Mouse (Mus musculus) liver, embryonic 16.5 days (tissue): Measurements from ENCODE around the gene Xrn1. TPM values are rescaled to one million over a fixed set of nuclear protein-coding genes. Genes with fewer than 3 reads are reported as not detected.

Source experiments
- ATAC-seq: fragments of 200-750 bp; cut with Nextera tagmentation; 2 replicates; pipeline ENCODE4 v1.8.0; 2017; ENCODE audit warnings: low read depth, mild to moderate bottlenecking, moderate number of reproducible peaks, moderate library complexity
- H3K27ac ChIP-seq: fragments of 300-500 bp; sonication (generic); 2 replicates; pipeline ENCODE4 v1.5.1; 2014; ENCODE audit warnings: mild to moderate bottlenecking, low read length
- H3K27me3 ChIP-seq: fragments of 300-500 bp; sonication (generic); 2 replicates; pipeline ENCODE4 v1.6.1; 2014; ENCODE audit warnings: low read depth, low read length, mixed read lengths; ENCODE audit not compliant: control insufficient read depth, insufficient read depth
- H3K36me3 ChIP-seq: fragments of 300-500 bp; sonication (generic); 2 replicates; pipeline ENCODE4 v1.6.1; 2014; ENCODE audit warnings: mild to moderate bottlenecking; ENCODE audit not compliant: control insufficient read depth, insufficient read depth
- H3K4me1 ChIP-seq: fragments of 300-500 bp; sonication (generic); 2 replicates; pipeline ENCODE4 v1.6.1; 2014; ENCODE audit warnings: low read depth, low read length, mixed read lengths; ENCODE audit not compliant: control insufficient read depth
- H3K4me2 ChIP-seq: fragments of 300-500 bp; sonication (generic); 2 replicates; pipeline ENCODE4 v1.6.1; 2014; ENCODE audit warnings: low read depth, low read length, mixed read lengths
- H3K4me3 ChIP-seq: fragments of 300-500 bp; sonication (generic); 2 replicates; pipeline ENCODE4 v1.5.1; 2014; ENCODE audit warnings: low read depth, mild to moderate bottlenecking, low read length
- H3K9ac ChIP-seq: fragments of 300-500 bp; sonication (generic); 2 replicates; pipeline ENCODE4 v1.6.1; 2014; ENCODE audit warnings: low read depth, low read length
- H3K9me3 ChIP-seq: fragments of 300-500 bp; sonication (generic); replicated peaks from 2 replicates; pipeline ENCODE4 v1.6.1; 2016; ENCODE audit warnings: low read length; ENCODE audit not compliant: control insufficient read depth
- WGBS: fragments of 180-500 bp; shearing (Covaris S2); extraction: QIAGEN DNeasy Blood & Tissue Kit; methylation state at CpG from one replicate; pipeline ENCODE4 v1.1.7; 2014; ENCODE audit not compliant: insufficient replicate concordance; 5-methylcytosine and 5-hydroxymethylcytosine counted together
- polyA plus RNA-seq: library from polyadenylated mRNA; unstranded; fragments of >200 nt; fragmentation: Nextera tagmentation; extraction: Ambion mirVana; gene quantifications from 2 replicates; pipeline ENCODE4 v1.2.1, GENCODE M21; 2015

The Xrn1 gene
- polyA plus RNA-seq, 1 experiment from 2014 or later: 6.1 TPM

DNA sequence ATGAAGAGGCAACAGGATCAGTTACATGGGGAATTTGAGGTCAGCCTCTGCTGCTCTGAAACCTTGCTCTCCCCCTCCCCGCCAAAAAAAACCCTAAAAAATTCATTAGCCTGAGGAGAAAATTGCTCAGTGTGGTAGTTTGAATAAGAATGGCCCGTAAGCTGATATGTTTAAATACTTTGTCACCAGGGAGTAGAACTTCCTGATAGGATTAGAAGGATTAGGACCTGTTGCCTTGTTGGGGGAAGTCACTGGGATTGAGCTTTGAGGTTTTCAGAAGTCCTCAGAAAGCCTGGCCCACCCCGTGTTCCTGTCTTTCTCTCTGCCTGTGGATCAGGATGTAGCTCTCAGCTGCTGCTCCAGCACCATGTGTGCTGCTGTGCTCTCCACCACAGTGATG lies 73.4 kb downstream of the Xrn1 start:
- Histone ChIP-seq H3K36me3 (peaks cover 21% of the 10 kb centered on the region), H3K27me3 (no peaks in the 10 kb centered on the region), H3K4me3 (no peak overlapping the region), H3K4me2 (no peak overlapping the region), H3K4me1 (no peaks in the 10 kb centered on the region), H3K27ac (no peak overlapping the region), H3K9me3 (no peaks in the 10 kb centered on the region), H3K9ac (no peak overlapping the region)
- 73% methylated on average over 3 of the region's 3 CpGs for WGBS
- no peak for ATAC-seq

DNA sequence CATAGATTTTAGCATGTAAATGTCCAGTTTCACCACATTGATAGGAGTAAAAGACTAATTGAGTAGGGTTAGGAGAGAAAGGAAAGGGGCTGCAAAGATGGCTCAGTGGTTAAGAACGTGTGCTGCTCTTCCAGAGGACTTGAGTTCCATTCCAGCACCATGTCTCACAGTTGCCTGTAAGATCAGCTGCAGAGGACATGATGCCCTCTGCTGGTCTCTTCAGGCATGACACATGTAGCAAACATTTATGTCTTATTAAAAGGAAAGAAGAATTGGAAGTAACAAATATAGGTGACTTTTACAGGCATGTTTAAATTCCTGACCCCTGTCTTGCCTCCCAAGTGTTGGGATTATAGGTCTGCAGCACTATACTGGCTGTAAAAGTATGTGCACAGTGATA lies 74.3 kb downstream of the Xrn1 start:
- Histone ChIP-seq H3K4me3 (no peak overlapping the region), H3K9me3 (no peaks in the 10 kb centered on the region), H3K27me3 (no peaks in the 10 kb centered on the region), H3K36me3 (peaks cover 23% of the 10 kb centered on the region), H3K4me2 (no peak overlapping the region), H3K9ac (no peak overlapping the region), H3K27ac (no peak overlapping the region), H3K4me1 (no peaks in the 10 kb centered on the region)
- no peak for ATAC-seq
- 35% methylated on average over 1 of the region's 1 CpGs for WGBS

DNA sequence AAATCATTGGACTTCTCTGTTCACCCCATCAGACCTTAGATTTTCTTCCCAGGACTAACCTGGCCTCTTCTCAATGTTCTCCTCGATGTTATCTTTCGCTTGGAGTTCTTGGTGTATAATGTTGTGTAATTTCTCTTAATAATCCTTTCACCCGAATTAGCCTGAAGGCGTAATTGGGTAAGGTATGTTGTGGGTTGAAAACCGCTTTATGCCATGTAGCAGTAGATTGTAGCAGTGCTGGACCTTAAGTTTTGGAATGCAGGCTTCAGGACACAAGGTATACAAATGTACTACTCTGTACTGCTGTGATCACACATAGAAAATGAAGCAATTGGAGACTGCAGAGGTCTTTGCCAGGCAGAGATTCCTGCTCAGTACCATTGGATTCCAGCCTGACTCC lies 75.3 kb downstream of the Xrn1 start:
- no peak overlapping the region for H3K4me2 ChIP-seq
- H3K27me3 ChIP-seq: no peaks in the 10 kb centered on the region
- H3K36me3 ChIP-seq: peaks cover 26% of the 10 kb centered on the region
- no peak overlapping the region for H3K9ac ChIP-seq
- ATAC-seq: no peak
- H3K9me3 ChIP-seq: no peaks in the 10 kb centered on the region
- 81% methylated on average over 5 of the region's 5 CpGs for WGBS
- no peak overlapping the region for H3K4me3 ChIP-seq
- no peak overlapping the region for H3K27ac ChIP-seq
- no peaks in the 10 kb centered on the region for H3K4me1 ChIP-seq

DNA sequence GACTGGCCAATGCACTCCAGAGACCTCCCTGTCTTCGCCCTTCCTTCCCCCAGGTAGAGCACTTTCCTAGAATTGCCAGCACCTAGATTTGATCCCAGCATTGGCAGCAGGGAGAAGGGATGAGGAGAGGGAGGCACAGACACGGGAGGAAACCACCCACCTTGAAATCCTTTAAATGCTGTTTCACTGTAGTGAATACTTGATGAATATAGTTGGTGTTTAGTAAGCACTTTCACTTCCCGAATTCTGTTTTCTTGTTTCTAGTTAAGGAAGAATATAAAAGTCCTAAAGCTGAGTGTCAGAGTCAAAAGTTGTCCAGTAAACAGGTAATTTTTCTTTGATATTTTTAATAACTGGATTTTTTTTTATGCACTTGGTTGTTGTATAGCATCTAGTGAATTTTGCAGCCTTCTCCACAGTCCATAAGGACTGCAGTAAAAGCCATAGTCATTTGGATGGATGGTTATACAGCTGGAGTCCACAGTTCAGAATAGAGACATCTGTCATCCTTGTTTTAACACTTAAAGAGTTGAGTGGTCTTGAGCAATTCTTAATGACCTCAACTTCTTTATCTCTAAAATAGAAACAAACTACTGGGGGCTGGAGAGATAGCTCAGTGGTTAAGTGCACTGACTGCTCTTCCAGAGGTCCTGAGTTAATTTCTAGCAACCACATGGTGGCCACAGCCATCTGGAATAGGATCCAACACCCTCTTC lies 81.0 kb downstream of the Xrn1 start:
- H3K9me3 ChIP-seq: no peaks in the 10 kb centered on the region
- H3K4me3 ChIP-seq: no peak overlapping the region
- H3K4me1 ChIP-seq: no peaks in the 10 kb centered on the region
- no peak overlapping the region for H3K4me2 ChIP-seq
- WGBS: 68% methylated on average over 3 of the region's 3 CpGs
- no peak overlapping the region for H3K9ac ChIP-seq
- H3K36me3 ChIP-seq: peaks cover 17% of the 10 kb centered on the region
- H3K27me3 ChIP-seq: no peaks in the 10 kb centered on the region
- no peak overlapping the region for H3K27ac ChIP-seq
- ATAC-seq: no peak

DNA sequence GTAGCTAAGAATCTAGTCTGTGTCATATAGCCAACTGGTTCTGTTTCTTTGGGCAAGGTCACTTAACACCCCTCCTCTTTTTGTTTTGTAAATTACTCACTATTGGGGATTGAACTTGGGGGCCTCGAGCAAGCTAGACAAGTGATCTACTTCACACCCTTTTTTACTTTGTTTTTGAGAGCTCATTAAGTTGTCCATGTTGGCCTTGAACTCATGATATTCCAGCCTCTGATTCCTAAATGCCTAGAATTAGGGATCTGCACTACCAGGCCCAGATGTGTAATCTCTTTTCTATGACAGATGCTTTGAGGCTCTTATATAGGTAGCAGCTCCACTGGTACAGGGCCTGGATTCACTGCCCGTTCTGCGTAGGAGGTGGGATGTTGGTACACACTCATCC lies 89.7 kb downstream of the Xrn1 start:
- H3K4me2 ChIP-seq: no peak overlapping the region
- WGBS: 83% methylated on average over 3 of the region's 3 CpGs
- H3K4me3 ChIP-seq: no peak overlapping the region
- no peaks in the 10 kb centered on the region for H3K27me3 ChIP-seq
- no peak for ATAC-seq
- no peak overlapping the region for H3K9ac ChIP-seq
- peaks cover 24% of the 10 kb centered on the region for H3K36me3 ChIP-seq
- no peak overlapping the region for H3K27ac ChIP-seq
- no peaks in the 10 kb centered on the region for H3K4me1 ChIP-seq
- H3K9me3 ChIP-seq: no peaks in the 10 kb centered on the region

DNA sequence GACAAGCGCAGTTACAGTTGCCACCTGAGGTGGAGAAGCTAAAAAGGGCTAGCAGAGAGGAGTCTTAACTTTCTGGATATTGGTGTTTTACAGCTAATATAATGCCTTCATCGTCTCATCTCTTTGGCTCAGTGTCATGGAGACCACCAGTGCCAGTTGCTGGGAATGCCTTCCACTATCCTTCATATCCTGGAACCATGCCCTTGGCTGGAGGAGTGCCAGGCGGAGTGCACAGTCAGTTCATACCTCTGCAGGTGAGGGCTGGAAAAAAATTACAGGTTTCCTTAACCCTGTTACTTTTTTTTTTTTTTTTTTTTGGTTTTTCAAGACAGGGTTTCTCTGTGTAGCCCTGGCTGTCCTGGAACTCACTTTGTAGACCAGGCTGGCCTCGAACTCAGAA lies 96.9 kb downstream of the Xrn1 start:
- Histone ChIP-seq H3K9ac (no peak overlapping the region), H3K9me3 (no peaks in the 10 kb centered on the region), H3K27ac (no peak overlapping the region), H3K36me3 (peaks cover 36% of the 10 kb centered on the region), H3K4me2 (no peak overlapping the region), H3K27me3 (no peaks in the 10 kb centered on the region), H3K4me1 (no peaks in the 10 kb centered on the region), H3K4me3 (no peak overlapping the region)
- ATAC-seq: no peak
- WGBS: 85% methylated on average over 3 of the region's 4 CpGs

DNA sequence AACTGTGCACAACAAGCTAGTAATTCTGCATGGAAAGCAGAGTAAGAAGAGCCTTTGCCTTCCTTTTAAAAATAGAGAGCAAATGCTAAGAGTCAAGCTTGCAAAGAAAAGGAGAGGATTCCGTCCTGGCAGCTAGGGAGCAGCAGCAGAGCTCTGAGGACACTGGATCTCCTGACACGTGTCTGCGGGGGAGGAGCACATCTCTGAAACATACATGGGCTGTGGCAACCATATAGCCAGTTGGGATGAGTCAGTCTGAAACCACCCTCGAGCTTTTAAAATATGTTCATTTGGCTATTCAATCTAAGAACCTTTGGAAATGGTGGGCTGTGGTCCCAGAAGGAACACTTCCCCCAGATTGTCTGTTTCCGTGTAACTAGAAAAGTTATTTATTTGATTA lies 100.3 kb downstream of the Xrn1 start:
- H3K4me2 ChIP-seq: no peak overlapping the region
- no peaks in the 10 kb centered on the region for H3K4me1 ChIP-seq
- peaks cover 32% of the 10 kb centered on the region for H3K36me3 ChIP-seq
- H3K9ac ChIP-seq: no peak overlapping the region
- no peak for ATAC-seq
- H3K27ac ChIP-seq: no peak overlapping the region
- no peaks in the 10 kb centered on the region for H3K9me3 ChIP-seq
- no peaks in the 10 kb centered on the region for H3K27me3 ChIP-seq
- WGBS: 74% methylated on average over 5 of the region's 5 CpGs
- H3K4me3 ChIP-seq: no peak overlapping the region

DNA sequence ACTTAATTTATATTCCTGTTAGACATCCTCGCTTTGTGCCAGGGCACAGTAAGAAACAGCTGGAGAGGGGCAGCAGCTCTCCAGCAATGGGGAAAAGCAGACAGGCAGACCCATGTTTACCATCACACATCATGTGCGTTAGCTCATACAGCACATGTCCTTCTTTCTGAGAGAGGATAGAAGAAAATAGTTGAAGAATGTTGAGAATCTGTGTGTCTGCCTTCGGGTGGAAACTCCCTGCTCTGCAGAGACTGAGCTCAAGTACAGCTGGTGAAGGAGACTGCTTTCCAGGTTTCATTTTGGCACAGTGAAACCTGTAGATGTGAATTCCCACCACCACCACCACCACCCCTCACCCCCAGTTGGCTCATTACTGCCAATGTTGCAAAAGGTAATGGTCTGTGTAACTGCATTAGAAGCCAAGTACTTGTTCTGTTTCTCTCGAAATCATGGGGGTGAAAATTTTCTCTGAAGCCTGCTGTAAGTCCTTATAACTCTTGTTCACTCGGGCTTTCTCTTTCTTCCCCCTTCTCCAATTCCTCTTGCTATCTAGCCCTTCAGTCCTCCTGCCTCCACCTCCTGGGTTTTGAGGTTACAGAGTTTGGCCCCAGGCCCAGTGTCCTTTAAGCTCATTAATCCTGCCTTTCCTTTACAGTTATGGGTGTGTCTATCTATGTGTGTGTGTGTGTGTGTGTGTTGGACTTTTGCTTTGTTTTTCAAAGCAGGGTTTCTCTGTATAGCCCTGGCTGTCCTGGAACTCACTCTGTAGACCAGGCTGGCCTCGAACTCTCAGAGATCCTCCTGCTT lies 102.1 kb downstream of the Xrn1 start:
- Histone ChIP-seq H3K4me2 (no peak overlapping the region), H3K27me3 (no peaks in the 10 kb centered on the region), H3K36me3 (peaks cover 21% of the 10 kb centered on the region), H3K9ac (no peak overlapping the region), H3K9me3 (no peaks in the 10 kb centered on the region), H3K4me3 (no peak overlapping the region), H3K4me1 (no peaks in the 10 kb centered on the region), H3K27ac (no peak overlapping the region)
- no peak for ATAC-seq
- 63% methylated on average over 6 of the region's 6 CpGs for WGBS

DNA sequence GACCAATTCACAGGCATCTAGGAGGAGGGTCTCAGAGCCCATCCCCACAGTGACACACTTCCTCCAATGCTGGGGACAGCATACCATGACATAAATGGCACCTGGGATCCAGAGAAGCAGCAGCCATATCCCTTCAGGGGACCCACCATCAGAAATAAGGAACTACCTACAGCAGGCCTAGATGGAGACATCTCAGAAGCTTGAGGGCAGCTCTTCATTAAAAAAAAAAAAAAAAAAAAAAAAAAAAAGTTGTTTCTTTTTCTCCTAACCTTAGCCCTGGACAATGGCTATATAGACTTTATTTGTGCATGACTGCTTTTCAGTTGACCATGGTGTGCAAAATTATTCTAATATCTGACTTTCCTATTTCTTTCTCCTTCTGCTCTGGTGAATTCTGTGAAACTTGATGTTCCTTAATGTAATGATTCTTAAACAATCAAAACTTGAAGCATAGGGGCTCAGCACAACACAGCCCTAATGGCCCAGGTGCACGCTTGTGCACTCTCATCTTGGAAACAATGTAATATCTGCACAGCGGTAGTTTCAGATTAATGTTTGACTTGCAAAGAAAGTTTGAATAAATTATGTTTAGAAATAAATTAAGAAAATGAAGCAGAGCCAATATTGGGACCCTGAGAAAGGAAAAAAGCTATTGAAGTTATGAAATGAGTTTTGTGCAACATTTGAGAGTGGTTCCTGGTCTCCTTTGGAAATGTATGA lies 108.7 kb downstream of the Xrn1 start:
- Histone ChIP-seq H3K4me2 (no peak overlapping the region), H3K9ac (no peak overlapping the region), H3K27me3 (no peaks in the 10 kb centered on the region), H3K4me1 (no peaks in the 10 kb centered on the region), H3K36me3 (peaks cover 7% of the 10 kb centered on the region), H3K4me3 (no peak overlapping the region), H3K27ac (no peak overlapping the region), H3K9me3 (no peaks in the 10 kb centered on the region)
- ATAC-seq: no peak
- WGBS: 72% methylated on average over 2 of the region's 2 CpGs
